Mouse (Mus musculus) embryonic facial prominence, embryonic 13.5 days (tissue): ENCODE results near the gene E2f4. TPM values are rescaled to one million over a fixed set of nuclear protein-coding genes. Genes with fewer than 3 reads are reported as not detected.

Experiments used
- ATAC-seq: fragments of 200-750 bp; cut with Nextera tagmentation; 2 replicates; pipeline ENCODE4 v1.8.0; 2017; ENCODE audit warnings: low read depth; ENCODE audit not compliant: insufficient number of reproducible peaks, insufficient read depth, low FRiP score, low TSS enrichment
- H3K27ac ChIP-seq: fragments of 300-500 bp; sonication (generic); 2 replicates; pipeline ENCODE4 v1.5.1; 2015; ENCODE audit warnings: moderate library complexity, mild to moderate bottlenecking, inconsistent platforms
- H3K27me3 ChIP-seq: fragments of 300-500 bp; sonication (generic); 2 replicates; pipeline ENCODE4 v1.6.1; 2015; ENCODE audit warnings: mild to moderate bottlenecking, inconsistent platforms
- H3K36me3 ChIP-seq: fragments of 300-500 bp; sonication (generic); 2 replicates; pipeline ENCODE4 v1.6.1; 2015; ENCODE audit warnings: mild to moderate bottlenecking, inconsistent platforms
- H3K4me1 ChIP-seq: fragments of 300-500 bp; sonication (generic); 2 replicates; pipeline ENCODE4 v1.6.1; 2015; ENCODE audit warnings: inconsistent platforms
- H3K4me2 ChIP-seq: fragments of 300-500 bp; sonication (generic); 2 replicates; pipeline ENCODE4 v1.6.1; 2015; ENCODE audit warnings: moderate library complexity, mild to moderate bottlenecking, inconsistent platforms
- H3K4me3 ChIP-seq: fragments of 300-500 bp; sonication (generic); 2 replicates; pipeline ENCODE4 v1.5.1; 2015; ENCODE audit warnings: mild to moderate bottlenecking, inconsistent platforms
- H3K9ac ChIP-seq: fragments of 300-500 bp; sonication (generic); 2 replicates; pipeline ENCODE4 v1.6.1; 2015; ENCODE audit warnings: mild to moderate bottlenecking, inconsistent platforms
- H3K9me3 ChIP-seq: fragments of 300-500 bp; sonication (generic); 2 replicates; pipeline ENCODE4 v1.6.1; 2016; ENCODE audit warnings: inconsistent platforms
- WGBS: fragments of 180-500 bp; shearing (Covaris S2); methylation state at CpG from one replicate; pipeline ENCODE4 v1.1.7; 2015; ENCODE audit warnings: mixed read lengths; 5-methylcytosine and 5-hydroxymethylcytosine counted together
- polyA plus RNA-seq: library from polyadenylated mRNA; unstranded; fragments of >200 nt; fragmentation: Nextera tagmentation; extraction: Ambion mirVana; gene quantifications from 2 replicates; pipeline ENCODE4 v1.2.1, GENCODE M21; 2015

Gene E2f4
- polyA plus RNA-seq, 1 experiment from 2014 or later: 81.7 TPM

GRCm38 (mm10) chr8:105326968-105327367 is 29.5 kb downstream of the E2f4 start:
- Histone ChIP-seq H3K4me1 (peaks cover 19% of the 10 kb centered on the region), H3K36me3 (peaks cover 56% of the 10 kb centered on the region), H3K27ac (peak overlapping the region; percentile 89), H3K4me2 (peak overlapping the region; percentile 71), H3K9me3 (no peaks in the 10 kb centered on the region), H3K27me3 (no peaks in the 10 kb centered on the region), H3K9ac (peak overlapping the region; percentile 89), H3K4me3 (peak overlapping the region; percentile 84)
- WGBS: 35% methylated on average over 6 of the region's 6 CpGs
- ATAC-seq: no peak

- Histone ChIP-seq H3K9me3 (no peaks in the 10 kb centered on the region), H3K4me3 (no peak overlapping the region), H3K4me2 (no peak overlapping the region), H3K27ac (no peak overlapping the region), H3K9ac (no peak overlapping the region), H3K36me3 (peaks cover 76% of the 10 kb centered on the region), H3K4me1 (peaks cover 12% of the 10 kb centered on the region), H3K27me3 (no peaks in the 10 kb centered on the region)
- WGBS: 94% methylated on average over 12 of the region's 12 CpGs
- no peak for ATAC-seq
These were observed 32.9 kb downstream of the E2f4 start for GRCm38 (mm10) chr8:105330325-105330724.

GRCm38 (mm10) chr8:105331469-105331868 is 34.0 kb downstream of the E2f4 start:
- Histone ChIP-seq H3K9ac (no peak overlapping the region), H3K4me1 (peaks cover 9% of the 10 kb centered on the region), H3K36me3 (peaks cover 87% of the 10 kb centered on the region), H3K4me2 (no peak overlapping the region), H3K9me3 (no peaks in the 10 kb centered on the region), H3K27me3 (no peaks in the 10 kb centered on the region), H3K27ac (no peak overlapping the region), H3K4me3 (no peak overlapping the region)
- 95% methylated on average over 22 of the region's 22 CpGs for WGBS
- ATAC-seq: no peak

DNA sequence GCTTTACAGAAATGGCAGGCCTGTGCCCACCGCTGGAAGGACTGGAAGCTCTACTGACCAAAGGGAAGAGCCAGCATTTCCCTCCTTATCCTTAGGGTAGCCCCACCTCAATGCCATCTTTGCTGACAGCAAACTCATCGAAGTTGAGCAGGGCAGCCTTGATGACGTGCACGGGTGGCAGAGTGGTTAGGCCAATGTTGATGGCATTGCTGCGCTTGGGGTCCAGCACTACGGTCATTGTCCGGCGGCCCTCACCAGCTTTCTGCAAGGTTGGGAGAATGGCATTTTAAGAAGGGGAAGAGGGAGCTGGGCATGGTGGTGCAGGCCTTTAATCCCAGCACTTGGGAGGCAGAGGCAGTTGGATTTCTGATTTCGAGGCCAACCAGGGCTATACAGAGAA is 34.5 kb downstream of the E2f4 start:
- Histone ChIP-seq H3K4me3 (no peak overlapping the region), H3K36me3 (peaks cover 92% of the 10 kb centered on the region), H3K27me3 (no peaks in the 10 kb centered on the region), H3K4me2 (no peak overlapping the region), H3K9ac (no peak overlapping the region), H3K9me3 (no peaks in the 10 kb centered on the region), H3K27ac (no peak overlapping the region), H3K4me1 (peaks cover 6% of the 10 kb centered on the region)
- ATAC-seq: no peak
- 94% methylated on average over 9 of the region's 9 CpGs for WGBS

DNA sequence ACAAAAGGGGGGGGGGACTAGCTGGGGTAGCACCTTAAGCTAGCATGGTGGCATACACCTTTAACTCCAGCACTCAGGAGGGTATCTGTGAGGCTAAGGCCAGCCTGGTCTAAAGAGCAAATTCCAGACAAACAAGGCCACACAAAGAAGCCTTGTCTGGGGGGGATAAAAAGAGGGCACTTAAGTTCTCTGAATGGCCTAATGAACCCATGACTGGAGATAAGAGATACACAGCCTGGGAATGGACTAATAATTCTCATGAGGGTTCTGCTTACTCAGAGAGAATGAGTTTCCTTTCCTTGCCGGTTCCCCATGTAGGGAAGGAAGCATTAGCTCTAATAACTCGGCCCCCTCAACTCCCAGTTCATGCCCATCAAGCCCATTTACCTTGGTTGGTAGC is 35.1 kb downstream of the E2f4 start:
- no peak overlapping the region for H3K4me2 ChIP-seq
- peaks cover 95% of the 10 kb centered on the region for H3K36me3 ChIP-seq
- 64% methylated on average over 2 of the region's 2 CpGs for WGBS

DNA sequence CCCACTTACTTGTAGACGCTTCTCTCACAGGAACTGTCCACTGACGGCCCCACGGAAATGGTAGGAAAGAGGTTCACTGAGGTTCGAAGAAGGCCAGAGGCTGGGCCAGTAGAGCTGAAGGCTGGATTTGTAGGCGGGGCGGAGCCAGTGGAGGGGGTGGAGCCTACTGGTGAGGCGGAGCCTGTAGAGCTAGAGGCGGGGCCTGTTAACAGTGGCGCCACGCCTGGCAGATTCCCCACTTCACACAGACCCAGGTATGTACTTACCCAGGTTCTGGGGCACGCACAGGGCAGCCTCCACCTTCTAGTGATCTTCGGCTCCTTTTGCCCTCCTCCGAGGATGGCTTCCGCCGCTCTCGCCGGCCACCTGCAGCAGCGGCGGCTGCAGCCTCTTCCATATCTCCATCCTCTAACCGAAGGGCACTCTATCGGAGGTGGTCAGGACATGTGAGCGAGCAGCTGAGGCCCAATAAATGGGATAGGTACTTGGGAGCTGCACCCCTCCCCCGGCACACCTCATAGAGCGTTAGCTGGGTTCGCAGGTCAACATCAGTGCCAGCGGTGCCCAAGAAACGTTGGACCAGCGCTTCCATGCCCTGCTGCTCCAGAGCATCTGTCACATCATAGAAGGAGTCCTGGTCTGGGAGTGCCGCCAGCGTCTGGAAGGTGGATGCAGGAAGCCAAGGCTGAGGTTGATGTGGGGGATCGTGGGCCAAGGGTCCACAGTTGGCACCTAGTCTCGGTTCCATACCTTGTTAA is 39.1 kb downstream of the E2f4 start:
- H3K27ac ChIP-seq: no peak overlapping the region
- ATAC-seq: no peak
- H3K27me3 ChIP-seq: no peaks in the 10 kb centered on the region
- peaks cover 67% of the 10 kb centered on the region for H3K36me3 ChIP-seq
- 56% methylated on average over 32 of the region's 32 CpGs for WGBS
- H3K9ac ChIP-seq: no peak overlapping the region
- peaks cover 21% of the 10 kb centered on the region for H3K4me1 ChIP-seq
- H3K4me3 ChIP-seq: no peak overlapping the region
- no peak overlapping the region for H3K4me2 ChIP-seq
- H3K9me3 ChIP-seq: no peaks in the 10 kb centered on the region

More for the DNA sequence above, 35.1 kb downstream of the E2f4 start:
- H3K9ac ChIP-seq: no peak overlapping the region
- H3K4me3 ChIP-seq: no peak overlapping the region
- no peaks in the 10 kb centered on the region for H3K9me3 ChIP-seq
- no peak for ATAC-seq
- no peak overlapping the region for H3K27ac ChIP-seq
- peaks cover under 1% of the 10 kb centered on the region for H3K4me1 ChIP-seq
- no peaks in the 10 kb centered on the region for H3K27me3 ChIP-seq

DNA sequence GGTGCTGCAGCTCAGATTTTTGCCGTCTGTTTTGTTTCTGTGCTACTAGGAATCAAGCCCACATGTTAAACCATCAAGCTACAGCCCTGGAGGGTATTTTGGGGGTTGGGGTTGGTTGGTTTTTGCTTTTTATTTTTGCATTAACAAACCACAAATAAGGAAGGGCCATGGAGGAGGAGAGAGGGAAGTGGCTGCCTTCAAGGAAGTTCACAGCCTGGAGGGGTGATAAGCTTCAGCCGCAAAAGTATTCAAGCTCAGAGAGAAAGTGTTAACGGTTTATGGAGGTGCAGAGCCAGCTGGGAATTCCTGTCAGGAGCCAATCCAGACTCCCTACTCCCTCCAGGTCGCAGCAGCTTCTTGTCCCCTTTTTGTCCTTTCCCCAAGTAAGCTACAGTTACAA is 41.5 kb downstream of the E2f4 start:
- Histone ChIP-seq H3K27ac (peak overlapping the region; percentile 73; the same call in 1 of the 2 replicates), H3K4me2 (peak overlapping the region; percentile 24; the same call in 1 of the 2 replicates), H3K4me3 (no peak overlapping the region), H3K9me3 (no peaks in the 10 kb centered on the region), H3K4me1 (peaks cover 22% of the 10 kb centered on the region), H3K27me3 (no peaks in the 10 kb centered on the region), H3K9ac (peak overlapping the region; percentile 41), H3K36me3 (peaks cover 45% of the 10 kb centered on the region)
- ATAC-seq: no peak
- WGBS: 22% methylated on average over 4 of the region's 4 CpGs

DNA sequence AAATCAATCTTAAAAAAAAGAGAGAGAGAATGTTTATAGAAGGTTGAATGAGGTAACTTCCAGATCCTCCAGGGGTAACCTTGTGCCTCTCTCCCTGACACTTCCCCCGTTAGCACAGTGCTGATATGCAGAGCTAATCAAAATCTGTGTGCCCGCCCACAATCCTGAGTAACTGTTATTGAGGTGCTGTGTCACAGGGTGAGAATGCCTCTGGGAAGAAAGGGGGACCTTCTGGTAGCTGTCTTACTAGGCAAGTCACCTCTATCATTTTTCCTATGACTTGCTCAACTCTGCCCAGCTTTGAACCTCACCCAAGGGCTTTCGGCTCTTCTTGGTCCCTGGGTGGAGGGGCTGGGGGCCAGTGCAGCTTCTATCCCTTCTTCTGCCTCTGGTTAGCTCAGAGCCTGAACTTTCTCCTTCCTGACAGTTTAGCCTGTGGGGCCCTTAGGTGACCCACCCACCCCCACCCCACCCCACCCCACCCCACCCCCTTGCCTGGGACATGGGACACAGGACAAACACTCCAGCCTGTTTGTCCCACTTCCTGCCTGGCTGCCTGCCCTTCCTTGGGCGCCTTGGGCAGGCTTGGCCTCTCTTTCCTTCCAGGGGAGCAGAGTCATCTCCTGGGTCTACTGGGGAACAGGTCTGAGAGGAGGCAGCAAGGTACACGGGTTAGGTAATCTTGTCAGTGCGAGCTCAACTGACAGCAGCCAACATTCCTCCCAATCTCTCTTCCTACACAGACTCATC is 42.6 kb downstream of the E2f4 start:
- Histone ChIP-seq H3K4me2 (no peak overlapping the region), H3K36me3 (peaks cover 35% of the 10 kb centered on the region), H3K9ac (no peak overlapping the region), H3K4me1 (peaks cover 31% of the 10 kb centered on the region), H3K9me3 (no peaks in the 10 kb centered on the region), H3K27ac (no peak overlapping the region; the same call in 1 of the 2 replicates), H3K27me3 (no peaks in the 10 kb centered on the region), H3K4me3 (no peak overlapping the region)
- 80% methylated on average over 6 of the region's 6 CpGs for WGBS
- ATAC-seq: no peak

DNA sequence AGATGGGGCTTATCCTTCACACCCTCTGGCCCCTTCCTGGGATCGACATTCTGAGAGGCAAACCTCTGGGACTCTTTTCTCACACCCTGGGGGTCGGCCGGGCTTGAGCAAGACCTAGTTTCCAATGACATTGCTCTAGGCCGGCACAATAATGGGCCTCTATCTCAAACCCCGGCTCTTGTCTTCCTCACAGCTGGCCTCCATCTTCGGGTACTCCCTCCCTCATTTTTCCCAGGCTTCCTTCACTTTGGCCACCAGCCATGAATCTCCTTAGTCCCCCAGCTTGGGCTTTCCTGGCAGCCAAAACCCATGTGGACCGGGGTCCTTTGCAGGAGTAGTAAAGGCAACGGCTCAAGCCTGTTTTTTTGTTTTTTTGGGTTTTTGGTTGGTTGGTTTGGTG is 43.9 kb downstream of the E2f4 start:
- Histone ChIP-seq H3K4me2 (no peak overlapping the region), H3K27me3 (no peaks in the 10 kb centered on the region), H3K9ac (0 out of 2 replicates have a peak overlapping the region, but pooled peaks have one; percentile 21), H3K36me3 (peaks cover 21% of the 10 kb centered on the region), H3K4me1 (peaks cover 45% of the 10 kb centered on the region), H3K27ac (no peak overlapping the region; the same call in 1 of the 2 replicates), H3K9me3 (no peaks in the 10 kb centered on the region), H3K4me3 (no peak overlapping the region)
- WGBS: 33% methylated on average over 8 of the region's 8 CpGs
- no peak for ATAC-seq

DNA sequence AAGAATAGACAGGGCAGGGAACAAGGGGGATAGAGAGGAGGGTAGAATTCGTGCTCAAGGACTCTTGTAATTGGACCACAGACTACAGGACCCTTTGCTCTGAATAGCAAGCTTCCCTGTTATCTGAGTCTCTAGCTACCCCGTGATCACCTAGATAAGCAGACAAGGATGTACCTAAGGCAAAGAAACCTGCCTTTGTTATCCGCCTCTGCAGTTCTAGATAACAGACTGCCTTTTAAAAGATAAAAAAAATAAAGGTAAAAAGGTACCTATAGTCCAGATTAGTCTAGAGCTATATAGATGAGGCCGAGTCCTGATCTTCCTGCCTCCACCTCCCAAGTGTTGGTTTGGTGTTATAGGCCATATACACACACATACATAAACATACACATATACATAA is 45.3 kb downstream of the E2f4 start:
- WGBS: 71% methylated on average over 4 of the region's 4 CpGs

DNA sequence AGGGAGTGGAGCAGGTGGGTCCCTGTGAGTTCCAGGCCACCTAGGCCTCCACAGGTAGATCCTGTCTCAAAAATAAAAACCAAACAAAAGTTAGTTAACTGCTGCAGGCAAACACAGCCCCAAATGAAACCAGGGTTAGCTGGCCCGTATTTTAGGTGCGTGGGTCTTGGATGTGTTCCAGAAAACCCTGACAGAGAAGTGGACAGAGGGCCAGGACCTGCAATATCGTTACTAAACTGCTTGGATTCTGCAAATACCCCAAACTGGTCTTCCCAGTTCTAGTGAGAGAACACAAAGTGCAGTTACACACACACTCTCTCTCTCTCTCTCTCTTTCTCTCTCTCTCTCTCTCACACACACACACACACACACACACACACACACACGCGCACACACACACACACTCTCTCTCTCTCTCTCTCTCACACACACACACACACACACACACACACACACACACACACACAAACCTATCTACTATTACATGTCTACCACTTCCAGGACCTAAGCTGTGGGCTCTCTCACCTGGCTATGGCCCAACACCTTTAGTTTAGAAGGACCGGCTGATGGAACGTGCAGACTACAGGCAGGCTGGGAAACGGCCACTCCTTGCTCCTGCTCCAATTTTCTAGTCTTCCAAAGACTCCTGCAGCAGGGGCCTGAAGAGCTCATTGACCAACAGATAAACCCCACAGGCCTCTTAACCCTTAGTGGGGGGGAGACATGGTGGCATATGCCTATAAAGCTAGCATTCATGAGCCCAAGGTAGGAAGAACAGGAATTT is 46.5 kb downstream of the E2f4 start:
- Histone ChIP-seq H3K27ac (no peak overlapping the region), H3K4me3 (no peak overlapping the region), H3K9me3 (no peaks in the 10 kb centered on the region), H3K4me1 (peaks cover 42% of the 10 kb centered on the region), H3K36me3 (0 out of 2 replicates have a peak, but pooled peaks cover 4% of the 10 kb centered on the region), H3K9ac (0 out of 2 replicates have a peak overlapping the region, but pooled peaks have one; percentile 2), H3K27me3 (no peaks in the 10 kb centered on the region; the same call in 1 of the 2 replicates), H3K4me2 (no peak overlapping the region)
- WGBS: 65% methylated on average over 8 of the region's 8 CpGs
- no peak for ATAC-seq

More for the DNA sequence above, 45.3 kb downstream of the E2f4 start:
- H3K4me2 ChIP-seq: no peak overlapping the region
- no peak overlapping the region for H3K27ac ChIP-seq
- H3K36me3 ChIP-seq: peaks cover 8% of the 10 kb centered on the region
- peaks cover 49% of the 10 kb centered on the region for H3K4me1 ChIP-seq
- no peaks in the 10 kb centered on the region for H3K9me3 ChIP-seq
- no peaks in the 10 kb centered on the region for H3K27me3 ChIP-seq
- ATAC-seq: no peak
- H3K9ac ChIP-seq: no peak overlapping the region
- no peak overlapping the region for H3K4me3 ChIP-seq
